Mouse (Mus musculus) gastrocnemius, postnatal 10 days (tissue): ENCODE measurements around the gene Htra2. TPM values are rescaled to one million over a fixed set of nuclear protein-coding genes. Genes with fewer than 3 reads are reported as not detected.

Source experiments
- DNase-seq: peaks from one replicate; pipeline ENCODE4 v3.0.0; 2021; ENCODE audit warnings: mixed read lengths
- total RNA-seq, 2 experiments: library from RNA; stranded (reverse); gene quantifications; 2 replicates each; pipeline ENCODE4 v1.2.3; 2021

Htra2 gene
- total RNA-seq, 2 experiments from 2014 or later = 23.8 to 28.4 TPM

DNA sequence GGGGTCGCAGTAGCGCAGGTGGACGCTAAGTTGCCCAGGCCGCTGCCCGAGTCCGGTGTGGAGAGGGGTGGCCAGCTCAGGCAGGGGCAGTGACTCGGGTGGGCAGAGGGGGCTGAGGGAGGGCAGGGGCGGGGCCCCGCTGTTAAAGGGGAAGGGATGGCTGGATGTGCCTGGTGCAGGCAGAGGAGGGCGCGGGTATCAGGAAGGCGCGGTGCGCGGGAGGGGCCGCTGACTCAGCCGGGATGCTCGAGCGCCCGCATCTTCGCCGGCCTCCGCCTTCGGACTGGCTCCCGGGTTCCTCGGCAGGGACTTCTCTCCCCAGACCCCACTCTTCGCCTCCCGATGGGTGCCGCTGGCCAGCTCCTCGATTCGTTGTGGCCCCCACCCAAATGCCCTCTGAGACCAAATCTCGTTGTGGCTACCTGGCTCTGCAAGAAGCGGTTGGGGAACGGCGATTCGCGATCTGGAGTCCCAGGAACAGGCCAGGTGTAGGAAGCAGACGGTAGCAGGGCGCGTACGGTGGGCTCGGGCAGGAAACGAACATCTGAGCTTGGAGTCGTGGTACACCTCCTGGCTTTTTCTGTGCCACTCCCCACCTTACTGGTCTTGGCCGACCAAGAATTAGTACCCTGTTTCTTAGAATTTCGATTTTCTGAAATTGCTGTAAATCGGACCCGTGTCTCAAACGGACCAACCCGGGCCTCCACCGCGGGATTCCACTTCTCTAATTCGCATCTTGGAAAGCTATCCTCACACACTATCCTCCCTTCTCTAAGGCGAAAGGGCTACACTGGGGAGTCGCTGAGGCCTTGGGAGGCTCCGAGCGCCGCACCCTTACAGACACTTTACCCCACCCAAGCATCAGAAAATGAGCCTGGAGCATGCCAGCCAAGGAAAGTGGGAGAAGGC, 15.5 kb upstream of the Htra2 start:
- DNase-seq = peak; percentile 28

GRCm38 (mm10) chr6:83070247-83070310, 15.0 kb upstream of the Htra2 start, which contains the start of gene Tlx2:
TSS of gene Tlx2 (minus strand) at chr6:83070293.
- DNase-seq = no peak

- DNase-seq = peak; percentile 36
These were observed 14.6 kb upstream of the Htra2 start for GRCm38 (mm10) chr6:83069488-83070246.

GRCm38 (mm10) chr6:83068706-83069487, 13.8 kb upstream of the Htra2 start:
- no peak for DNase-seq

DNA sequence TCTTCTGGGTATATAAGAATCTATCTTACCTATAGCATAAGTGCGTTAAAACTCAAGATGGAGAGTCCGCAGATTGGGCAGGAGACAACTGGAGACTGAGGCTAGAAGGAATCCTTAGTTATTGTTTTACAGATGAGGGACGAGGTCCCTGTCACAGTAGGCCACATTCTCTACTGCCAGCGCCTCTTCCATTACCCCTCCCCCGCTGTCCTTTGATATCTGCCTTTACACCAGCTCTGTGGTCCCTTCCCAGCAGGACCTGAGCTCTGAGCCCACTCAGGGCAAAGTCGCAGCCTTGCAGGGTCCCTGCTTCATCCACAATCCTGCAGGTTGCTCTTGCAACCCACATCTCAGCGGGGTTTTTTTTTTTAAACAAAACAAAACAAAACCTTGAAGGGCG, 13.1 kb upstream of the Htra2 start:
- no peak for DNase-seq

- DNase-seq = no peak
These were observed 11.4 kb upstream of the Htra2 start for GRCm38 (mm10) chr6:83066441-83066840.

DNA sequence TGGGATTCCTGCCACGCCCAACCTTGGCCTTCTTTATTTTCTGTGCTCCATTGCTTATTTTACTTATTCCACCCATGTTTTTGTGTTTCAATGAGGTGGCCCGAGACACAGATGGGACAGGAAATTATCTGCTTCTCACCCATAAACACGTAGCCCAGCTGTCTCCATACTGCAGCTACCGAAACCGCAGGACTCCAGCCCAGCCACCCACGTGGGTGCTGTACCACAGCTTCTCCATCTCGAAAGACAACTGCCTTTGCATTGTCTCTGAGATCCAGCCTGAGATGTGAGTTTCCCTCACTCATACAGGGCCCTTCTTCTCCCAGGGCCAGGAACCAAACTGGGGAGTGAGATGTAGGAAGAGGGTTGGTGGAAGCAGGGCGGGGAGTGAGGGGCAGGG, 10.9 kb upstream of the Htra2 start:
- no peak for DNase-seq

DNA sequence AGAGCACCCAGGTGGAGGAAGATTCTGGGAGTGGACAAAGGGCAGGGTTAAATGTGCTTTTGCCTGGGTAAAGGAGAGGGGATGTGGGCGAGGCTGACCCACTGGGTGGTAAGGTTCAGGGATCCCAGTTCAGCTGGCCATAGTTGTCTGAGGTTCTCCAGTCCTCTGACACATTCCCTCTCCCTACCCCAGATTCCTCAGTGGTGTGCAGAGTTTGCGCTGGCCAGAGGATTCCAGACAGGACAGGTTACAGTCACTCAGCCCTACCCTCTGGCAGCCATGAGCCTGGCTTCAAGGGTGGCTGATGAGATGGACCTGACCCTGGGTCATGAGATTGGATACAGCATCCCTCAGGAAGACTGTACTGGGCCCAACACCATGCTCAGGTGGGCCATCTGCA, 3.7 kb upstream of the Htra2 start:
- no peak for DNase-seq

DNA sequence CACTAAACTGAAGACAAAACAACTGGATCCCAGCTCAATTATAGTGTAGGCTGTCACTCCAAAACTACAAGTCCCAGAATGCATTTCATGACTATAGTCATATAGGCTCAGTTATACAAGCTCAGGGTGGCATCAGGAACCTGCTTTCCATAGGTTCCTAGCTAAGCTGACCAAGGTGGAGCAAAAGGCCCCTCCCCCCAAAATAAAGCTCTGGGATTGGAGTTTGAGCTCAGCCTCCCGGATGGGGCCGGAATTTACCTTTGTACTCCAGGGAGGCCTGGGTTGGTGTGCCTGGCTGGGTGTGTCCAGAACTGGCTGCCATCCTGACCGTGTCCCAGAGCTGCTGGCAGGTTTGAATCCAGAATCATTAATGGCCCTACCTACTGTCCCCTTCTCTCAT, 2.7 kb upstream of the Htra2 start, which contains the start of gene Dqx1:
Dqx1 (plus strand) TSS at position 55 of the 400 bp plus-strand sequence.
- DNase-seq = no peak

GRCm38 (mm10) chr6:83054074-83054851, 810 bp downstream of the Htra2 start, which contains the start of gene Aup1:
TSS of gene Aup1 (plus strand) at chr6:83054521.
- DNase-seq = peak; percentile 94

DNA sequence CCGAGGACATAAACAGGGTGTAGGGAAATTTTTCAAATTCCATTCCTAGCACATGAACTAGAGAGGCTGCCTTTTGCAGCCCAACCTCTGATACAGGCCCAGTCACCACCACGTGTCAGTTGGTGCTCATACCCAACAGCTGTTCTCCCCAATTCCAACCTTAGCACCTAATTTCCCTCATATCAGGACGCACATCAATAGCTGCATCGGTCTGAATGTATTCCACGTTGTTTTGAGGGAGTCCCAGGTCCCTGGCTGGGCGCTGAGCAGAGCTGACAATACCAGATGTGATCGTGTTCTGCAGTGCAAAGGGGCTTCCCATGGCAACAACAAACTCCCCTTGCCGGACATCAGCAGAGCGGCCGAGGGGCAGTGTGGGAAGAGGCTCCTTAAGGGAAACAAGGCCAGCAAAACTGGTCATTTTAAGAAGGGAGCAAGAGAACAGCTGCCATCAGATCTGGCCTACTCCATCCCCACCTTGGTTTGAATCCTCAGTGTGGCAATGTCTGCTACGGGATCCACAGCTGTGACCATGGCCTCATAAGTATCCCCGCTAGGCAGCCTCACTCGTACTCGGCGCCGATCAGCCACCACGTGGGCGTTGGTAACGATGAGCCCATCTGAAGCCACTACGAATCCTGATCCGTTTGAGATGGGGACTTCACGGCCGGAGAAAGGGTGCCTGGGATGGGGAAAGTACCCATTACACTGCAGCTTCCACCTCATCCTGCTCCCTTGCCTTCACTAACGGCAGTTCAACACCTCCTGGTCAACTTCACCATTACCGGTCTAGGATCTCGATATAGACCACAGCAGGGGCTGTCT, 1.7 kb downstream of the Htra2 start:
- no peak for DNase-seq

- DNase-seq = no peak
These were observed 5.7 kb downstream of the Htra2 start for GRCm38 (mm10) chr6:83049367-83049766.

DNA sequence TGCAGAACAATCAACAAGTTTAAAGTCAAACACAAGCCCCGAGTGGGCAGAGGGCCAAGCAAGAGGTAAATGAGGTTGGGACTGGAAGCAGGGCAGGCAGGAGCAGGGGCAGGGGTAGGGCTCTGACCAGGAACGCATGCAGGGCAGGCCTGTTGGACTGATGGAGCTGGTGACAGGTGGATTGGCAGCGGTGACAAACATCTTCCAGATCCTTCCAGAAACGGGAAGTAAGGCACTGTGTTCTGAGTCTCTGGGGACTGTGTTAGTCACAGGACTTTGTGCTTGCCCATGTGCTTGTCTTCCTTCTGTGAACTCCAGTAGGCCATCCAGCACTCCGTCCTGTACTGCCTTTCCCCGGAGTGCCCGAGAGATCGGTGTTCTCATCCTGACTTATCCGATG, 10.3 kb downstream of the Htra2 start:
- no peak for DNase-seq

DNA sequence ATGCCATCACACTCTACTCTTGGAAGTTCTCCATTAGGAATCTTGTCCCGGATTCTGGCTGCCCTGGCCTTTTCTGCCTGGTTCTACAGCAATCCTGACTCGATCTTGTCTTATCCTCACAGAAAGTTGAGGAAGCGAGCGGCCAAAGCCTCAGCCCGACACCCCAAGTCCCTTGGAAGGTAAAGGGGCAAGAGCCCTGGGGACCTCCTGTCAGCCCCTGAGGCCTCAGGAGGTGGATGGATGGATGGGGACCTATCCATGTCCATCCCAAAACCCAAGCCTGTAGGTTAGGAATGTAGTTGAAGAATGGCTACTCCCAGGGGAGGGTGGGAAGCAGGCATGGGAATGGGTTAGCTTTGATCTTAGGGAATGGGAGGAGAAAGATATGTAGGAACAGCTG, 11.1 kb downstream of the Htra2 start:
- no peak for DNase-seq

DNA sequence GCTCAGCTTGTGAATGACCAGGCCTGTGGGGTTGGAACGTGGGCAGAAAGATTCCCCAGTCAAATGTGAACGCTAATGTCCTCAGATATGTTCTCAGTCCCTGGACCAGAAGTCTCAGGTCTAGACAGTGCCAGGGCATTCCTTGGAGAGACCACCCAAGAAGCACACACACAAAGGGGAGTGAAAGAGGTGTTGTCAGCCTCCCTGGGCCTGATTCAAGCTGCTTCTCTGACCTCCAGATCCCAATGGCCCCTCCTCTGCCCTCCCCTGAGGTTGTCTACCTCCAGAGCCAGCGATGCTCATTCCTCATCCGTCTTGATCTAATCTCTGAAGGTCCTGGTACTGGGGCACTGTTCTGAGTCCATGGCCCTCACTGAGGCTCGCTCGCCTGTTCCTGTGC, 11.5 kb downstream of the Htra2 start:
- no peak for DNase-seq

DNA sequence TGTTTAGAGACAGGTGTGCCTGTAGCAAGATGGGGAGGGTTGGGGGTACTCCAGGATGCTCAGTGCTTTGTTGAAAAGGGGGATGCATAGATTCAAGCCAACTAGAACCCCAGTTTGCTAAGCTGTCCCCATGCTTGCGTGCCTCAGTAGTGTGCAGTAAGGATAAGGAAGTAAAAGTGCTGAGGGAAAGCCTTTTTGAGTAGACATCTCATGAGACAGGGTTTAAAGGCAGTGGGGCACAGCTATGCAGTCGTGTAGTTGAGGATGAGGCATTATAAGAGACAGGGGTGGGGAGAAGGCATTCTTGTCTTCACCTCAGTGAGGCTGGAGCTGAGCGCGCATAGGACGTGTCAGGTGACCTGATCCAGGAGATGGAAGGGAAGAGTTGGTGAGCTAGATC, 14.5 kb downstream of the Htra2 start:
- no peak for DNase-seq

DNA sequence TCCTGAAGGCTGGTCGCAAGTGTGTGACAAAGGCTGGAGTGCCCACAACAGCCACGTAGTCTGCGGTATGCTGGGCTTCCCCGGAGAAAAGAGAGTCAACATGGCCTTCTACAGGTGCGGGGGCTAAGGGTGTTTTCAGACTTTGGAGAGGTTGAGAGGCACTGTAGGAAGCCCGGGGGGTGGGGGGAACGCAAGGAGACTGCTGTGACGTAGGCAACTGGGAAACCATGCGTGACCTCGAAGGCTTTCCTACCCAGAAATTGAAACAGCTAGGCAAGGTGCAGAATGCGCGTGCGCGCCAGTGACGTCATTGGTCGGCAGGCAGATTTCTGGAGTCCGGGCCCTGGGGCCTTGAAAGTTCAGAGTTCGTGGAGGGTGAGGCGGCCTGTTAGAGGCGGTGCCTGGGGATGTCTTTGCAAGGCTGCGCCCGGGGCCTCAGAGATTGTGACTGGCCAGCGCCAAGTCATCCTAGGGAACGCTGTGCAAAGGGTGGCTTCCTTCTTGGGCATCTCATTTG, 16.5 kb downstream of the Htra2 start:
- DNase-seq = peak; percentile 95

GRCm38 (mm10) chr6:83037188-83037587, 17.9 kb downstream of the Htra2 start:
- DNase-seq = no peak

- no peak for DNase-seq
These were observed 20.5 kb downstream of the Htra2 start for GRCm38 (mm10) chr6:83034463-83035055.
